Mouse (Mus musculus): ENCODE data around the gene Nfia. TPM values are rescaled to one million over a fixed set of nuclear protein-coding genes. Genes with fewer than 3 reads are reported as not detected.

The Nfia gene
- total RNA-seq, 1 experiment: 0.27 TPM

DNA sequence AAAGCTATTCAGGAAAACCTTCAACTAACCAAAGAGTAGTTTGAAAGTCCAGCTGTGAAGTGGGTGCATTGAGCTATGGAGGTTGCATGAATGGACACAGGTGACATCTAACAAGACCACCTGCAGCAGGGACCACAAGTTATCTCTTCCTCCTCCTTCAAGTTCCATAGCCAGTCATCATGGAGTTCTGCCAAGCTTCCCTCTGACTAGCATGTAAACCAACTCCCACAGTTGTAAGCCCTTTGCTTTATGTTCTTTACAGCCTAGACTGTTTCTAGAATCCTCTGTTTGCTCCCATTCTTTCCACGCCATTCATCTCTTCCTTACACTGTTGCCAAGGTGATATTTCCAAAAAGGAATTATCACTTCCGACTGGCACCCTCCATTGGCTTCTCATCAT lies 141.8 kb downstream of the Nfia start:
- no peak overlapping the region for H3K27ac ChIP-seq (ENCODE audit: insufficient read depth, low read depth, low read length, poor library complexity, severe bottlenecking)
- no peak overlapping the region for H3K9ac ChIP-seq (ENCODE audit: insufficient read depth, low read depth, low read length, poor library complexity, severe bottlenecking)
- H3K36me3 ChIP-seq (ENCODE audit: control insufficient read depth, insufficient read depth, low read length, poor library complexity, severe bottlenecking): no peaks in the 10 kb centered on the region
- in situ Hi-C loops (cut with MboI; ENCODE audit: low sequenced_read_pairs in 2 of 2, unreplicated experiment in 2 of 2): no loop called here
- H3K4me3 ChIP-seq (ENCODE audit: insufficient read depth in 1 of 2, low read depth in 1 of 2, low read length in 2 of 2, poor library complexity in 1 of 2, severe bottlenecking in 1 of 2): no peak overlapping the region
- no peak for DNase-seq (ENCODE audit: low read depth, low spot score)
- TF ChIP-seq ZNF384 (IDR thresholded peaks at IDR 0.05; ENCODE audit: low read depth, low read length) (no peak), HCFC1 (IDR thresholded peaks at IDR 0.05; ENCODE audit: borderline replicate concordance, insufficient read depth, low read length) (no peak), CHD2 (IDR thresholded peaks at IDR 0.05; ENCODE audit: low read depth, low read length) (no peak), ZC3H11A (IDR thresholded peaks at IDR 0.05; ENCODE audit: borderline replicate concordance, low read depth, low read length) (no peak), MAFK (IDR thresholded peaks at IDR 0.05; ENCODE audit: insufficient read depth, low read depth, low read length) (no peak)
- no peaks in the 10 kb centered on the region for H3K9me3 ChIP-seq (ENCODE audit: control insufficient read depth, insufficient read depth, low read depth, low read length)
- H3K4me1 ChIP-seq (ENCODE audit: control insufficient read depth in 2 of 2, insufficient read depth in 2 of 2, low read length in 2 of 2, poor library complexity in 1 of 2): no peaks in the 10 kb centered on the region

DNA sequence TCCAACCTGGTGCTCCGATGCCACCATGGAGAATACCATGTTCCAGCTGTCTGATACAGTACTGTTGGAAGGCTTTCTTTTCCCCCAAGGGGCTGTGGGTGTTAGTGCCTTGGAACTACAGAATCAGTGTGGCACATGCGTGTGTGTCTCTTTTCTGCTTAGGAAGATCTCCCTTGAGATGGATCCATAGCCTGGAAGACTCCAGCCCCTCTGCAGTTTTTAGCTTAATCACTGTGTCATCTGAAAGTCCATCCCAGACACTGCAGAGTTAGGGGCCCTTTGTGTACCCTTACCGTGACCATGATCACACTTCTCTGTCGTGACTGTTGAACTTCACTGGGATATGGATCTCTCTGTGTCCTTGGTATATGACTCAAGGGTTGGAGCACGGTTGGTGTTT lies 142.2 kb downstream of the Nfia start:
- in situ Hi-C loops (cut with MboI; ENCODE audit: low sequenced_read_pairs in 2 of 2, unreplicated experiment in 2 of 2): no loop called here
- Histone ChIP-seq H3K4me1 (ENCODE audit: control insufficient read depth in 2 of 2, insufficient read depth in 2 of 2, low read length in 2 of 2, poor library complexity in 1 of 2) (no peaks in the 10 kb centered on the region), H3K27ac (ENCODE audit: insufficient read depth, low read depth, low read length, poor library complexity, severe bottlenecking) (no peak overlapping the region), H3K9me3 (ENCODE audit: control insufficient read depth, insufficient read depth, low read depth, low read length) (no peaks in the 10 kb centered on the region), H3K4me3 (ENCODE audit: insufficient read depth in 1 of 2, low read depth in 1 of 2, low read length in 2 of 2, poor library complexity in 1 of 2, severe bottlenecking in 1 of 2) (no peak overlapping the region), H3K36me3 (ENCODE audit: control insufficient read depth, insufficient read depth, low read length, poor library complexity, severe bottlenecking) (no peaks in the 10 kb centered on the region), H3K9ac (ENCODE audit: insufficient read depth, low read depth, low read length, poor library complexity, severe bottlenecking) (no peak overlapping the region)
- no peak for TF ChIP-seq HCFC1 (IDR thresholded peaks at IDR 0.05; ENCODE audit: borderline replicate concordance, insufficient read depth, low read length)
- no peak for TF ChIP-seq ZC3H11A (IDR thresholded peaks at IDR 0.05; ENCODE audit: borderline replicate concordance, low read depth, low read length)
- TF ChIP-seq MAFK (IDR thresholded peaks at IDR 0.05; ENCODE audit: insufficient read depth, low read depth, low read length): no peak
- TF ChIP-seq ZNF384 (IDR thresholded peaks at IDR 0.05; ENCODE audit: low read depth, low read length): no peak
- TF ChIP-seq CHD2 (IDR thresholded peaks at IDR 0.05; ENCODE audit: low read depth, low read length): no peak
- DNase-seq (ENCODE audit: low read depth, low spot score): no peak

DNA sequence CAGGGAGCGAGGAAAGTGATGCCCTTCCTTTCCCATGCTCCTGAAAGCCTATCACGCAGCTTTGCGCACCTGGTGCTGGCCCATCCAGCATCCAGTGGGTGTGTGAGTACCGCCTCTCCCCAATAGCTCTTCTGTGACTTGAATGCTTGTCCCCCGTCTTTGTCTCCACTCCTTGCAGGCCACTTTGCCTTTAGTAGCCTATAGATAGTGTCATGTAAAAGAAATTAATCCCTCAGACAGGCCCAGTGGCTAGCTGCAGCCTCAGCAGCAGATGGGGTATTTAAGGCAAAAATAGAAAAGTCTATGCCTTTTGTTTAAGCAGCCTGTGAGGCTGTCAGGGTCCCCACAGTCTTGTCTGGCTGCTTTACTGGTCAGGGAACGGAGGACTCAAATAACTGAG lies 145.0 kb downstream of the Nfia start:
- H3K4me3 ChIP-seq (ENCODE audit: insufficient read depth in 1 of 2, low read depth in 1 of 2, low read length in 2 of 2, poor library complexity in 1 of 2, severe bottlenecking in 1 of 2): no peak overlapping the region
- DNase-seq (ENCODE audit: low read depth, low spot score): no peak
- no peaks in the 10 kb centered on the region for H3K9me3 ChIP-seq (ENCODE audit: control insufficient read depth, insufficient read depth, low read depth, low read length)
- no peak overlapping the region for H3K27ac ChIP-seq (ENCODE audit: insufficient read depth, low read depth, low read length, poor library complexity, severe bottlenecking)
- H3K36me3 ChIP-seq (ENCODE audit: control insufficient read depth, insufficient read depth, low read length, poor library complexity, severe bottlenecking): no peaks in the 10 kb centered on the region
- H3K9ac ChIP-seq (ENCODE audit: insufficient read depth, low read depth, low read length, poor library complexity, severe bottlenecking): no peak overlapping the region
- no peaks in the 10 kb centered on the region for H3K4me1 ChIP-seq (ENCODE audit: control insufficient read depth in 2 of 2, insufficient read depth in 2 of 2, low read length in 2 of 2, poor library complexity in 1 of 2)
- TF ChIP-seq MAFK (IDR thresholded peaks at IDR 0.05; ENCODE audit: insufficient read depth, low read depth, low read length) (no peak), HCFC1 (IDR thresholded peaks at IDR 0.05; ENCODE audit: borderline replicate concordance, insufficient read depth, low read length) (no peak), ZC3H11A (IDR thresholded peaks at IDR 0.05; ENCODE audit: borderline replicate concordance, low read depth, low read length) (no peak), ZNF384 (IDR thresholded peaks at IDR 0.05; ENCODE audit: low read depth, low read length) (no peak), CHD2 (IDR thresholded peaks at IDR 0.05; ENCODE audit: low read depth, low read length) (no peak)
- in situ Hi-C loops (cut with MboI; ENCODE audit: low sequenced_read_pairs in 2 of 2, unreplicated experiment in 2 of 2): no loop called here

DNA sequence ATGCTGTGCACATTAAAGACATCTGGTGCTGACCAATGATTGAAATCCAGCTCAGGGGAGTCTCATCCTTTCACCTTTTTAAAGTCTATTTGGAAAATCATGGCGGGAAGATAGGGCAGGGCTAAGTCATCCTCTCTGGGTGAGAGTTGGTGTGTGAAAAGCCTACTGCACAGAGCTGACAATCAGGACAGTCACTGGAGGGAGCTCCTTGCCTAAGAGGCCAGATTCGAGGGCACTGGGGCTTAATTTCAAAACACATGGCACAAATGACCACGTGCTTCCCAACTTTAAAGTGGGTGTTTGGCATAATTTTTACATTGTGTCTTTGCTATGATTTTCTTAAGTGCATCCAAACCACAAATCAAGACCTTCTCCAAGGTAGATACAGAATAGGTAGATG lies 146.1 kb downstream of the Nfia start:
- Histone ChIP-seq H3K27ac (ENCODE audit: insufficient read depth, low read depth, low read length, poor library complexity, severe bottlenecking) (no peak overlapping the region), H3K9me3 (ENCODE audit: control insufficient read depth, insufficient read depth, low read depth, low read length) (no peaks in the 10 kb centered on the region), H3K4me3 (ENCODE audit: insufficient read depth in 1 of 2, low read depth in 1 of 2, low read length in 2 of 2, poor library complexity in 1 of 2, severe bottlenecking in 1 of 2) (no peak overlapping the region), H3K36me3 (ENCODE audit: control insufficient read depth, insufficient read depth, low read length, poor library complexity, severe bottlenecking) (no peaks in the 10 kb centered on the region), H3K9ac (ENCODE audit: insufficient read depth, low read depth, low read length, poor library complexity, severe bottlenecking) (no peak overlapping the region), H3K4me1 (ENCODE audit: control insufficient read depth in 2 of 2, insufficient read depth in 2 of 2, low read length in 2 of 2, poor library complexity in 1 of 2) (no peaks in the 10 kb centered on the region)
- no peak for DNase-seq (ENCODE audit: low read depth, low spot score)
- TF ChIP-seq ZC3H11A (IDR thresholded peaks at IDR 0.05; ENCODE audit: borderline replicate concordance, low read depth, low read length): no peak
- TF ChIP-seq HCFC1 (IDR thresholded peaks at IDR 0.05; ENCODE audit: borderline replicate concordance, insufficient read depth, low read length): no peak
- TF ChIP-seq CHD2 (IDR thresholded peaks at IDR 0.05; ENCODE audit: low read depth, low read length): no peak
- no peak for TF ChIP-seq MAFK (IDR thresholded peaks at IDR 0.05; ENCODE audit: insufficient read depth, low read depth, low read length)
- TF ChIP-seq ZNF384 (IDR thresholded peaks at IDR 0.05; ENCODE audit: low read depth, low read length): no peak
- in situ Hi-C loops (cut with MboI; ENCODE audit: low sequenced_read_pairs in 2 of 2, unreplicated experiment in 2 of 2): no loop called here

DNA sequence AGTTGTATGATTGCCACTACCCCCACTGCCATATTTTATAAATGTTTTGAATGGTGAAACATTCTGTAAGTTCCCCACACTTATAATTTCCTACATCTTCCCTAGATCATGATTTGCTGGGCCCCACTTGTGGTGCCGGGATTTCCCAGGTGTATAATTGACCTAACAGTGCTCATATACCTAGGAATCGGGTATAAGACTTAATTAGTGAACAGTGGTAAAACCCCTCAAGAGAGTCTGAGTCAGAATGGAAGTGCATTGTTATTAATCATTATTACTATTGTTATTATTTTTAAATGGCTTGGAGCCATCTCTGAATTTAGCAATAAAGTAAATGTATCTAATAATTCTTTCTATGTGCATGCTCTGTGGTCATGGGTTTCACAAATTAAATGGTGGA lies 147.2 kb downstream of the Nfia start:
- DNase-seq (ENCODE audit: low read depth, low spot score): no peak
- H3K36me3 ChIP-seq (ENCODE audit: control insufficient read depth, insufficient read depth, low read length, poor library complexity, severe bottlenecking): no peaks in the 10 kb centered on the region
- TF ChIP-seq HCFC1 (IDR thresholded peaks at IDR 0.05; ENCODE audit: borderline replicate concordance, insufficient read depth, low read length): no peak
- no peak for TF ChIP-seq MAFK (IDR thresholded peaks at IDR 0.05; ENCODE audit: insufficient read depth, low read depth, low read length)
- no peak for TF ChIP-seq ZC3H11A (IDR thresholded peaks at IDR 0.05; ENCODE audit: borderline replicate concordance, low read depth, low read length)
- TF ChIP-seq ZNF384 (IDR thresholded peaks at IDR 0.05; ENCODE audit: low read depth, low read length): no peak
- TF ChIP-seq CHD2 (IDR thresholded peaks at IDR 0.05; ENCODE audit: low read depth, low read length): no peak
- H3K9ac ChIP-seq (ENCODE audit: insufficient read depth, low read depth, low read length, poor library complexity, severe bottlenecking): no peak overlapping the region
- no peaks in the 10 kb centered on the region for H3K9me3 ChIP-seq (ENCODE audit: control insufficient read depth, insufficient read depth, low read depth, low read length)
- H3K27ac ChIP-seq (ENCODE audit: insufficient read depth, low read depth, low read length, poor library complexity, severe bottlenecking): no peak overlapping the region
- no peaks in the 10 kb centered on the region for H3K4me1 ChIP-seq (ENCODE audit: control insufficient read depth in 2 of 2, insufficient read depth in 2 of 2, low read length in 2 of 2, poor library complexity in 1 of 2)
- H3K4me3 ChIP-seq (ENCODE audit: insufficient read depth in 1 of 2, low read depth in 1 of 2, low read length in 2 of 2, poor library complexity in 1 of 2, severe bottlenecking in 1 of 2): no peak overlapping the region
- in situ Hi-C loops (cut with MboI; ENCODE audit: low sequenced_read_pairs in 2 of 2, unreplicated experiment in 2 of 2): no loop called here

Data from ES-E14 (cell line).